Mouse (Mus musculus) cerebellum, adult 2 months (tissue): ENCODE results near the gene Ranbp3.

Source experiments
- CTCF ChIP-seq: fragments of 200-500 bp; IDR thresholded peaks from 2 replicates; pipeline ENCODE4 v1.5.1; 2011; ENCODE audit warnings: low read depth, mild to moderate bottlenecking, control low read depth, low read length, moderate library complexity, borderline replicate concordance; ENCODE audit not compliant: insufficient read depth
- POLR2A ChIP-seq: fragments of 200-500 bp; IDR thresholded peaks from 2 replicates; pipeline ENCODE4 v1.6.1; 2011; ENCODE audit warnings: low read length, control low read depth, borderline replicate concordance; ENCODE audit not compliant: insufficient read depth

- TF ChIP-seq POLR2A, result no peak
- no peak for TF ChIP-seq CTCF
These were observed 83.8 kb downstream of the Ranbp3 start for GRCm38 (mm10) chr17:56756703-56757399.
